ENCODE assay signal across 12 mouse cellular contexts in the genomic region with DNA sequence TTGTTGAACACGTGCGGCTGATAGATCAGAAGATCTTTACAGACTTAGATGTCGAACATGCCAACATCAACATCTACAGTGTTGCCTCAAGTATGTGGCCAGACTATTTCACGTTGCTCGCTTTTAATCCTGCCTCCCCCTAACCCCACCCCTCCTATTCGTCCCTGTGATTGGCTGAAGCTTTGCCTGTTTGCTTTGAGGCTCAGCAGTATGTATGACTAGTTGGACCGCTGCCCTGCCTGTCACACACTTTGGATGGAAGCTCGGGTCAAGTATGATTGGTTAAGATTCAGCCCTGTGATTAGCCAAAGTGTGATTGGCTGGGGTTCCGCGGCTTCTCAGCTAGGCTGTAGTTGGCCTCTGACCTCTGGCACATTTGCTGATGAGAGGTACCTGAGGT. TPM values are rescaled to one million over a fixed set of nuclear protein-coding genes. Genes with fewer than 3 reads are reported as not detected.
DNase-seq lines count a peak whose midpoint lies in the region; ATAC-seq and TF ChIP-seq lines count a peak whose summit lies in the region.
"Had no signal": no experiment of that assay in that cellular context is flagged by ENCODE, and none has a peak within 500 bp of the region (broad histone marks: within the 10 kb centered on the region; RNA-seq: fewer than 3 reads in every experiment).

No protein-coding gene starts in this region.

- no peak for TF ChIP-seq POLR2A in MEL (IDR thresholded peaks at IDR 0.05; ENCODE audit: control insufficient read depth in 1 of 2, insufficient read depth in 1 of 2, low read depth in 1 of 2, low read length in 2 of 2, poor library complexity in 1 of 2)

- no peak for TF ChIP-seq EP300 in MEL (IDR thresholded peaks at IDR 0.05; ENCODE audit: low read depth in 1 of 2, low read length in 2 of 2)

- no peaks in the 10 kb centered on the region for H3K36me3 ChIP-seq in MEL (ENCODE audit: control insufficient read depth in 1 of 2, insufficient read depth in 2 of 2, low read length in 2 of 2)
- no peaks in the 10 kb centered on the region for H3K36me3 ChIP-seq in kidney, embryonic 14.5 days (ENCODE audit: control insufficient read depth, insufficient read depth, low read length)
- no peaks in the 10 kb centered on the region for H3K36me3 ChIP-seq in liver, embryonic 15.5 days (replicated peaks)
- H3K36me3 ChIP-seq: embryonic facial prominence, embryonic 13.5 days; lung, embryonic 15.5 days had no signal

- ATAC-seq in kidney, embryonic 14.5 days (ENCODE audit: low FRiP score, low TSS enrichment) = peak; percentile 48; the same call in 1 of the 2 replicates
- ATAC-seq in liver, embryonic 15.5 days (ENCODE audit: insufficient read depth) = peak; percentile 66
- no peak for ATAC-seq in erythroid progenitor cell, adult 5-6 weeks (replicated peaks; ENCODE audit: low FRiP score, poor library complexity, severe bottlenecking)

- peak overlapping the region; percentile 25; the same call in 1 of the 2 replicates for H3K4me2 ChIP-seq in kidney, embryonic 14.5 days (replicated peaks; ENCODE audit: low read depth, low read length)
- H3K4me2 ChIP-seq in liver, embryonic 15.5 days = no peak overlapping the region
- H3K4me2 ChIP-seq: embryonic facial prominence, embryonic 13.5 days; lung, embryonic 15.5 days had no signal

- H3K27ac ChIP-seq in MEL (ENCODE audit: control insufficient read depth, low read depth, low read length) = no peak overlapping the region
- no peak overlapping the region for H3K27ac ChIP-seq in kidney, embryonic 14.5 days (ENCODE audit: low read depth, low read length)
- no peak overlapping the region for H3K27ac ChIP-seq in liver, embryonic 15.5 days (replicated peaks)
- H3K27ac ChIP-seq: embryonic facial prominence, embryonic 13.5 days; lung, embryonic 15.5 days had no signal

- H3K27me3 ChIP-seq in MEL (ENCODE audit: control insufficient read depth in 1 of 2, insufficient read depth in 2 of 2, low read length in 2 of 2) = no peaks in the 10 kb centered on the region
- no peaks in the 10 kb centered on the region for H3K27me3 ChIP-seq in kidney, embryonic 14.5 days (ENCODE audit: control insufficient read depth, insufficient read depth, low read length)
- H3K27me3 ChIP-seq in liver, embryonic 15.5 days = peaks cover 3% of the 10 kb centered on the region; the same call in 1 of the 2 replicates
- H3K27me3 ChIP-seq: embryonic facial prominence, embryonic 13.5 days; lung, embryonic 15.5 days had no signal

- WGBS in kidney, embryonic 14.5 days = 17% methylated on average over 10 of the region's 10 CpGs
- WGBS in liver, embryonic 15.5 days (ENCODE audit: insufficient replicate concordance) = 28% methylated on average over 10 of the region's 10 CpGs

- DNase-seq in embryo, embryonic 11 days = peak; percentile 17
- DNase-seq in embryo, embryonic 10.5 days (ENCODE audit: low spot score) = no peak
- peak; percentile 69 for DNase-seq in MEL (ENCODE audit: low read depth, low spot score)
- DNase-seq in layer of hippocampus, adult 9-10 months (ENCODE audit: low spot score) = no peak
- DNase-seq in layer of hippocampus, adult 8-10 months (ENCODE audit: low spot score in 2 of 2) = no peak
- DNase-seq: layer of hippocampus, adult 9-11 months; right cerebral cortex, adult 18-20 months had no signal

- peaks cover 0 to 2% of the 10 kb centered on the region in 2 experiments; a peak in 1 of 4 replicates for H3K4me1 ChIP-seq in MEL (ENCODE audit: control insufficient read depth in 1 of 2, insufficient read depth in 2 of 2, low read length in 2 of 2)
- no peaks in the 10 kb centered on the region for H3K4me1 ChIP-seq in kidney, embryonic 14.5 days (ENCODE audit: control insufficient read depth, insufficient read depth, low read length)
- peaks cover 11% of the 10 kb centered on the region; the same call in 1 of the 2 replicates for H3K4me1 ChIP-seq in liver, embryonic 15.5 days (replicated peaks)
- H3K4me1 ChIP-seq: embryonic facial prominence, embryonic 13.5 days; lung, embryonic 15.5 days had no signal

- H3K4me3 ChIP-seq in MEL (ENCODE audit: control insufficient read depth in 1 of 2, insufficient read depth in 1 of 2, low read depth in 2 of 2, low read length in 2 of 2) = no peak overlapping the region
- no peak overlapping the region for H3K4me3 ChIP-seq in kidney, embryonic 14.5 days (ENCODE audit: low read length)
- H3K4me3 ChIP-seq in liver, embryonic 15.5 days (replicated peaks) = no peak overlapping the region
- H3K4me3 ChIP-seq: embryonic facial prominence, embryonic 13.5 days; lung, embryonic 15.5 days had no signal

- no peak overlapping the region for H3K9ac ChIP-seq in MEL (ENCODE audit: control insufficient read depth, low read depth, low read length, poor library complexity, severe bottlenecking)
- H3K9ac ChIP-seq in kidney, embryonic 14.5 days (ENCODE audit: low read depth, low read length) = no peak overlapping the region
- H3K9ac ChIP-seq in liver, embryonic 15.5 days = no peak overlapping the region
- H3K9ac ChIP-seq: embryonic facial prominence, embryonic 13.5 days; lung, embryonic 15.5 days had no signal

- no peak for TF ChIP-seq RAD21 in MEL (IDR thresholded peaks at IDR 0.05; ENCODE audit: low read depth, low read length)

- no peak for TF ChIP-seq CTCF in MEL (IDR thresholded peaks at IDR 0.05 in 2 of 3, conservative IDR thresholded peaks at IDR 0.05 in 1 of 3; ENCODE audit: control insufficient read depth in 1 of 3, insufficient read depth in 1 of 3, low read depth in 2 of 3, low read length in 3 of 3, poor library complexity in 1 of 3, severe bottlenecking in 1 of 3)

- H3K79me2 ChIP-seq in MEL (ENCODE audit: control insufficient read depth, insufficient read depth, low read length, poor library complexity) = no peaks in the 10 kb centered on the region

- no peaks in the 10 kb centered on the region for H3K9me3 ChIP-seq in MEL (replicated peaks; ENCODE audit: insufficient read depth, low read length)
- H3K9me3 ChIP-seq in kidney, embryonic 14.5 days (ENCODE audit: control insufficient read depth, low read length) = no peaks in the 10 kb centered on the region
- H3K9me3 ChIP-seq in liver, embryonic 15.5 days (replicated peaks) = no peaks in the 10 kb centered on the region
- H3K9me3 ChIP-seq: embryonic facial prominence, embryonic 13.5 days; lung, embryonic 15.5 days had no signal

RNA-seq across cellular contexts. Expression of a gene that starts 21.3 kb away (rescaled TPM):
- 123 and 137 TPM in 2 replicates for total RNA-seq in MEL (2012; rRNA removed)
- polyA plus RNA-seq in MEL (2012; ENCODE audit: insufficient read depth in 1 of 2, insufficient read length in 2 of 2, low read depth in 1 of 2, low replicate concordance in 2 of 2, missing spikeins in 1 of 2) = 100 to 1,000 TPM in 1 of 2 experiments, not detected in 1; 150 TPM
- polyA plus RNA-seq in kidney, embryonic 14.5 days (2014; fragmentation: Nextera tagmentation; extraction: Ambion mirVana) = 80.7 and 107 TPM in 2 replicates
- polyA plus RNA-seq in liver, embryonic 15.5 days (2015; fragmentation: Nextera tagmentation; extraction: Ambion mirVana) = 40.8 and 42.6 TPM in 2 replicates
- 51.1 and 73.9 TPM in 2 replicates for total RNA-seq in erythroid progenitor cell, adult 5-6 weeks (2015; ENCODE audit: low replicate concordance)
- total RNA-seq in erythroid progenitor cell, adult 5-6 weeks (2017; ENCODE audit: low replicate concordance) = 72.9 and 77.2 TPM in 2 replicates
- 10 to 100 TPM; 89.0 to 93.5 (median 93.0) TPM for total RNA-seq in layer of hippocampus, adult 8-10 months (2022)

RNA-seq across cellular contexts. Expression of a gene that starts 23.9 kb away (rescaled TPM):
- total RNA-seq in MEL (2012; rRNA removed) = 0.33 and 0.46 TPM in 2 replicates
- polyA plus RNA-seq in MEL (2012; ENCODE audit: insufficient read depth in 1 of 2, insufficient read length in 2 of 2, low read depth in 1 of 2, low replicate concordance in 2 of 2, missing spikeins in 1 of 2) = 1 to 10 TPM in 1 of 2 experiments, not detected in 1; 1.1 TPM
- polyA plus RNA-seq in kidney, embryonic 14.5 days (2014; fragmentation: Nextera tagmentation; extraction: Ambion mirVana) = 1.2 and 1.3 TPM in 2 replicates
- polyA plus RNA-seq in liver, embryonic 15.5 days (2015; fragmentation: Nextera tagmentation; extraction: Ambion mirVana) = 0.30 and 0.44 TPM in 2 replicates
- not detected in 2 replicates for total RNA-seq in erythroid progenitor cell, adult 5-6 weeks (2015; ENCODE audit: low replicate concordance)
- not detected in 2 replicates for total RNA-seq in erythroid progenitor cell, adult 5-6 weeks (2017; ENCODE audit: low replicate concordance)
- 1 to 10 TPM in 2 of 4 experiments, under 1 TPM in 2; 0.48 to 1.8 (median 1.2) TPM for total RNA-seq in layer of hippocampus, adult 8-10 months (2022)

RNA-seq across cellular contexts. Expression of a gene that starts 25.1 kb away (rescaled TPM):
- 162 and 203 TPM in 2 replicates for total RNA-seq in MEL (2012; rRNA removed)
- polyA plus RNA-seq in MEL (2012; ENCODE audit: insufficient read depth in 1 of 2, insufficient read length in 2 of 2, low read depth in 1 of 2, low replicate concordance in 2 of 2, missing spikeins in 1 of 2) = 100 to 1,000 TPM; 197 to 296 TPM
- 45.9 and 63.2 TPM in 2 replicates for polyA plus RNA-seq in kidney, embryonic 14.5 days (2014; fragmentation: Nextera tagmentation; extraction: Ambion mirVana)
- polyA plus RNA-seq in liver, embryonic 15.5 days (2015; fragmentation: Nextera tagmentation; extraction: Ambion mirVana) = 36.9 and 44.5 TPM in 2 replicates
- total RNA-seq in erythroid progenitor cell, adult 5-6 weeks (2015; ENCODE audit: low replicate concordance) = 3.6 and 4.2 TPM in 2 replicates
- total RNA-seq in erythroid progenitor cell, adult 5-6 weeks (2017; ENCODE audit: low replicate concordance) = 9.5 and 15.0 TPM in 2 replicates
- 10 to 100 TPM; 56.0 to 64.2 (median 59.3) TPM for total RNA-seq in layer of hippocampus, adult 8-10 months (2022)

RNA-seq across cellular contexts. Expression of a gene that starts 38.6 kb away (rescaled TPM):
- 3,804 and 3,914 TPM in 2 replicates for total RNA-seq in MEL (2012; rRNA removed)
- polyA plus RNA-seq in MEL (2012; ENCODE audit: insufficient read depth in 1 of 2, insufficient read length in 2 of 2, low read depth in 1 of 2, low replicate concordance in 2 of 2, missing spikeins in 1 of 2) = 1,000 to 10,000 TPM in 1 of 2 experiments, not detected in 1; 2,385 TPM
- 2,148 and 2,776 TPM in 2 replicates for polyA plus RNA-seq in kidney, embryonic 14.5 days (2014; fragmentation: Nextera tagmentation; extraction: Ambion mirVana)
- polyA plus RNA-seq in liver, embryonic 15.5 days (2015; fragmentation: Nextera tagmentation; extraction: Ambion mirVana) = 745 and 882 TPM in 2 replicates
- 298 and 344 TPM in 2 replicates for total RNA-seq in erythroid progenitor cell, adult 5-6 weeks (2015; ENCODE audit: low replicate concordance)
- total RNA-seq in erythroid progenitor cell, adult 5-6 weeks (2017; ENCODE audit: low replicate concordance) = 203 and 323 TPM in 2 replicates
- 100 to 1,000 TPM; 286 to 457 (median 374) TPM for total RNA-seq in layer of hippocampus, adult 8-10 months (2022)

RNA-seq across cellular contexts. Expression of a gene that starts 42.2 kb away (rescaled TPM):
- 281 and 334 TPM in 2 replicates for total RNA-seq in MEL (2012; rRNA removed)
- 100 to 1,000 TPM in 1 of 2 experiments, not detected in 1; 274 TPM for polyA plus RNA-seq in MEL (2012; ENCODE audit: insufficient read depth in 1 of 2, insufficient read length in 2 of 2, low read depth in 1 of 2, low replicate concordance in 2 of 2, missing spikeins in 1 of 2)
- 234 and 245 TPM in 2 replicates for polyA plus RNA-seq in kidney, embryonic 14.5 days (2014; fragmentation: Nextera tagmentation; extraction: Ambion mirVana)
- polyA plus RNA-seq in liver, embryonic 15.5 days (2015; fragmentation: Nextera tagmentation; extraction: Ambion mirVana) = 125 and 143 TPM in 2 replicates
- 21.8 and 29.9 TPM in 2 replicates for total RNA-seq in erythroid progenitor cell, adult 5-6 weeks (2015; ENCODE audit: low replicate concordance)
- total RNA-seq in erythroid progenitor cell, adult 5-6 weeks (2017; ENCODE audit: low replicate concordance) = 20.7 and 33.0 TPM in 2 replicates
- 100 to 1,000 TPM; 138 to 161 (median 146) TPM for total RNA-seq in layer of hippocampus, adult 8-10 months (2022)

Comparison
In these comparisons a context has a peak if more than half of its experiments do, and no peak if none do; other contexts are left out.
1. DNase-seq: peak in embryo, embryonic 11 days (single experiment) and MEL (single experiment); none in embryo, embryonic 10.5 days (single experiment), layer of hippocampus, adult 9-10 months (single experiment) and layer of hippocampus, adult 8-10 months (0 of 2).